Mouse (Mus musculus): ENCODE measurements around the gene Hbb-bs. TPM values are rescaled to one million over a fixed set of nuclear protein-coding genes. Genes with fewer than 3 reads are reported as not detected.
"Not testable (repeated sequence)": the region's sequence is repeated elsewhere in the genome, so short reads cannot be mapped to it uniquely, and the experiment has no call there.

Gene Hbb-bs
- polyA plus RNA-seq, 1 experiment from 2014 or later = 44,289 TPM

DNA sequence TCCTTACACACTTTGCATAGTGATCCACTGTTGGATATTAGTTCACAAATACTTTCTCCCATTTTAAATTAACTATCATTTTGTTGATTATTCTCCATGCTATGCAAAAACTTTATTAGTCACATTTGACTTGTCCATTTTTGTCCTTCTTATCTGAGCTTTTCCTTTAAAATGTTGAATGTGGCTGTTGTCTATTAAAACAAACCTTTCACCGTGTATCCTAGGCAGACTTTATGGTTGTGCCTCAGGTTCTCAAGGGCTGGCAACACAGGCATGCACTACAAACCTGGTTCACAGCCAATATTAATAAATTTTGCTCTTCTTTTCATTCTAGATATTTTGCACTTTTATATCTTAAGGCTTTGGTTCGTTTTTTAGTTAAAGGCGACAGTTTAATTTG is 17.1 kb downstream of the Hbb-bs start:
- no peak overlapping the region for H3K4me3 ChIP-seq
- no peaks in the 10 kb centered on the region for H3K27me3 ChIP-seq
- 70% methylated on average over 3 of the region's 3 CpGs for WGBS
- no peak overlapping the region for H3K9ac ChIP-seq
- H3K9me3 ChIP-seq (replicated peaks) = no peaks in the 10 kb centered on the region
- H3K4me2 ChIP-seq = no peak overlapping the region
- H3K4me1 ChIP-seq (replicated peaks) = no peaks in the 10 kb centered on the region
- no peak for ATAC-seq (replicated peaks; ENCODE audit: insufficient number of reproducible peaks, insufficient read depth, low FRiP score, low read depth)
- H3K36me3 ChIP-seq = no peaks in the 10 kb centered on the region
- no peak overlapping the region for H3K27ac ChIP-seq

DNA sequence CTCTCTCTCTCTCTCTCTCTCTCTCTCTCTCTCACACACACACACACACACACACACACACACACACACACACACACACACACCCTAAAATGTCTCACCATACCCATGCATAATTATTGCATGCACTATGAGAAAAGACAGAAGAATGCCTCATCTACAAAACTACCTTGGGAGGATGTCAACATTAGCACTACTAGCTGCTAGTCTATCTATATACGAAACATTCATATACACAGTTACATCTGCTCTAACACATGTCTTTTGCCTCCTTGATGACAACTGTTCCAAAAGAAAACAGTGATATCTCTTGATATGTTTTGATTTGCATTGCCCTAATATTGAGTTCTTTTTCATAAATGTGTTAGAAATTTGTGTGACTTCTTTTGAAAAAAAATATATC is 17.6 kb downstream of the Hbb-bs start:
- Histone ChIP-seq H3K4me2 (no peak overlapping the region), H3K27me3 (no peaks in the 10 kb centered on the region), H3K4me3 (no peak overlapping the region), H3K27ac (no peak overlapping the region), H3K4me1 (replicated peaks) (no peaks in the 10 kb centered on the region), H3K36me3 (no peaks in the 10 kb centered on the region), H3K9ac (no peak overlapping the region), H3K9me3 (replicated peaks) (no peaks in the 10 kb centered on the region)
- ATAC-seq (replicated peaks; ENCODE audit: insufficient number of reproducible peaks, insufficient read depth, low FRiP score, low read depth) = no peak
- WGBS = 71% methylated on average over 1 of the region's 1 CpGs

DNA sequence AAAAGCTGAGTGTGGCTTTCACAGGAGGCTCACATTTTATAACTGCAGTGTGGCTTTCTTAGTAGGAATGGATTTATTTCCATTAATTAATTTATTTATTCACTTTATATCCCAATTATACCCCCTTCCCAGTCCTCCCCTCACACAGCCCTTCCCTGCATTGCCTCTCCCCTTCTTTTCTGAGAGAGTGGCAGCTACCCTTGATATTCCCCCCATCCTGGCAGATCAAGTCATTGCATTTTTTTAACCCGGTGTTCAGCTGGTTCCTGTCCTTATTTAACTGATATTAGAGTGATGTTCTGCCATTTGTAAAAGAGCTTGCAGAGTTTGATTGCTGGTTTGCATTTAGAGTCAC is 18.1 kb downstream of the Hbb-bs start:
- H3K4me3 ChIP-seq = no peak overlapping the region
- H3K9ac ChIP-seq = no peak overlapping the region
- 43% methylated on average over 1 of the region's 1 CpGs for WGBS
- H3K9me3 ChIP-seq (replicated peaks) = no peaks in the 10 kb centered on the region
- H3K4me1 ChIP-seq (replicated peaks) = no peaks in the 10 kb centered on the region
- H3K36me3 ChIP-seq = no peaks in the 10 kb centered on the region
- no peak overlapping the region for H3K27ac ChIP-seq
- H3K27me3 ChIP-seq = no peaks in the 10 kb centered on the region
- H3K4me2 ChIP-seq = no peak overlapping the region
- ATAC-seq (replicated peaks; ENCODE audit: insufficient number of reproducible peaks, insufficient read depth, low FRiP score, low read depth) = no peak

DNA sequence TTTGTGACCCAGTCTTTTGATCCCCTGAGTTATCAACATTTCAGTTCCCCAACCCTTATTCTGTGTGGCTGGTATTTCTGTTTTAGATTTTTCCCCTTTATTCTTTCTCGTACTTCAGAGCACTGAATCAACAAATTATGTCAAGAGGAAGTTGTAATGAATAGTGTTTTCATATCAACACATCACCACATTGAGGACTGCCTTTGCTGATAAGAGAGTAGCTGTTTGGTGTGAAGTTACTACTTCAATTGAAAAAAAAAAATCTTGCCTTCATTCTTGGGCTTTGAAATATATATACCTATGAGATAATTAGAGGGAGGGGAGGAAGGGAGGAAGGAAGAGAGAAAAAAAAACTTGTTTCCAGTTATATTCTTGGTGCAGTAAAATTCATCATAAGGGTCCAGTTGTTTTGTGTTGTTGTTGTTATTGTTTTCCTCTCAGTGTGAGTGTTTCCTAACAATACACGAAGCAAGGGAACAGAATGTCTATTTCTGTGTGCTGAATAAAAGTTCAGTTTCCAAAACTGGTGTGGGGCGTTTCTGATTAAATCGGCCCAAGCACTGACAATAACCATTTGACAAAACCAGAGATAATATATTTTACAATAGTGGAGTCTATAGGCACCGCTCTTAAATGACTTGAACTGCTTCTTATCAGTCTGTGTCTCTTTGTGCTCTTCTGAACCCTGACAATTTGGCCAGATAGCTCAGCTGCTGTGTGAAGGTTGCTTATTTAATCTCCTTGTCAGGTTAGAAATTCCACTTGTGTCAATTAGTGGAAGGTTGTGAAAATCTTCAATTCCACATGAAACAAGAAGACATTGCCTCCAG is 18.7 kb downstream of the Hbb-bs start:
- Histone ChIP-seq H3K9me3 (replicated peaks) (no peaks in the 10 kb centered on the region), H3K9ac (no peak overlapping the region), H3K4me2 (no peak overlapping the region), H3K36me3 (no peaks in the 10 kb centered on the region), H3K27me3 (no peaks in the 10 kb centered on the region), H3K4me1 (replicated peaks) (no peaks in the 10 kb centered on the region), H3K27ac (no peak overlapping the region), H3K4me3 (no peak overlapping the region)
- ATAC-seq (replicated peaks; ENCODE audit: insufficient number of reproducible peaks, insufficient read depth, low FRiP score, low read depth) = no peak
- 31% methylated on average over 5 of the region's 5 CpGs for WGBS

DNA sequence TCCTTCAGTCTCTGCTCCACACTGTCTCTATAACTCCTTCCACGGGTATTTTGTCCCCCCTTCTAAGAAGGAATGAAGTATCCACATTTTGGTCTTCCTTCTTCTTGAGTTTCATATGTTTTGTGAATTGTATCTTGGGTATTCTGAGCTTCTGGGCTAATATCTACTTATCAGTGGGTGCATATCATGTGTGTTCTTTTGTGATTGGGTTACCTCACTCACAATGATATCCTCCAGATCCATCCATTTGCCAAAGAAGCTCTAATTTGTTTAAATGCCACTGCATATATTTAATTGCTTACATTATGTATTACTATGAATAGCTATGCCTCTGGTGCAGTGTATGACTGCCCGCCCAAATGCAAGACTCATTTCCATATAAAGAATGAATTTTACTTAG is 19.8 kb downstream of the Hbb-bs start:
- not testable (repeated sequence) for H3K27me3 ChIP-seq; H3K36me3 ChIP-seq; H3K4me2 ChIP-seq; H3K9ac ChIP-seq; H3K9me3 ChIP-seq (replicated peaks); H3K4me3 ChIP-seq; ATAC-seq (replicated peaks; ENCODE audit: insufficient number of reproducible peaks, insufficient read depth, low FRiP score, low read depth); H3K4me1 ChIP-seq (replicated peaks); H3K27ac ChIP-seq
- WGBS = 61% methylated on average over 2 of the region's 2 CpGs

DNA sequence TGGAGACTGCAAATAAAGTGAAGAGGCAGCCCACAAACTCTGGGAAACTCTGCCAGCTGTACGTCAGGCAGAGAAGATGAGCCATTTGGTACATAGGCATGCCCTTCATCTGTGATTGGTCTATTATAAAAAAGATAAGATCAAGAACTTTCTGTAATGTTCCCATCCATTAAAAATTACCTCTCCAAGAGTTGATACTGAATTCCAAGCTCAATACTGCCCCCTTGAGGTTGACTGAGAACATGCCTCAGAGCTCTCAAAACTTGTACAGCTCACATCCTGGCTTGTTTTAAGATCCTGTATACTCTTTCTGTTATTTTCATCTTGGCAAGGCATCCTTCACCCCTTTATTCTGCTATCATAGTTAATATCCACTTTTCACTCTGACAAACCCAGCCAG is 21.0 kb downstream of the Hbb-bs start:
- 67% methylated on average over 1 of the region's 1 CpGs for WGBS
- no peaks in the 10 kb centered on the region for H3K4me1 ChIP-seq (replicated peaks)
- no peak overlapping the region for H3K4me3 ChIP-seq
- no peaks in the 10 kb centered on the region for H3K9me3 ChIP-seq (replicated peaks)
- no peak overlapping the region for H3K4me2 ChIP-seq
- H3K27me3 ChIP-seq = no peaks in the 10 kb centered on the region
- ATAC-seq (replicated peaks; ENCODE audit: insufficient number of reproducible peaks, insufficient read depth, low FRiP score, low read depth) = no peak
- H3K9ac ChIP-seq = no peak overlapping the region
- no peak overlapping the region for H3K27ac ChIP-seq
- no peaks in the 10 kb centered on the region for H3K36me3 ChIP-seq

DNA sequence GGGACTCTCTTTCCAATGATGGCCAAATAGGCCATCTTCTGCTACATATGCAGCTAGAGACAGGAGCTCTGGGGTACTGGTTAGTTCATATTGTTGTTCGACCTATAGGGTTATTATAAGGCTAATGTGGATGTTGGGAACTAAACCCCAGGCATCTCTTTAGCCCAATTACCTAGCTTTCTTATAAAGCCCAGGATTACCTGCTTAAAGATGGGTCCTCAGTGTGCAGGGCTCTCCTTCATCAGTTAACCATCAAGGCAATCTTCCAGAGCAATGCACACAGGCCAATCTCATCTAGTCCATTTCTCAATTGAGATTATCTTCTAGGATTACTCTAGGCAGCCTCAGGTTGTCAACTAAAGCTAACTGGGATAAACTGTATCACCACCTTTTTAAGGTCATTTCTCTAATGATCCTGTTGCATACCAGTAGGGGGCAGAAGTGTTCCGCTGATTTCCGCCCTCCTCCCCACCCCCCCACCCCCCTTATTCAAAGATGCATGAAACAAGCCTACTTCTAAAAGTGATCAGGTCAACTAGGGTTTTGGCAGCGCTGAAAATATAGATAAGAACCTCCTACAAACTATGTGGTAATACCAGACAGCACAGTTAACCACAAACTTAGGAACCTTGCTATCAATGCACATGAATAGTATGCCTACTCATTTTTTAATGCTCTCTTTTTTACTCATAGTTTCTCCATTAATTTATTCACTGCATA is 35.1 kb downstream of the Hbb-bs start:
- Histone ChIP-seq H3K27me3 (no peaks in the 10 kb centered on the region), H3K4me3 (no peak overlapping the region), H3K4me1 (replicated peaks) (no peaks in the 10 kb centered on the region), H3K4me2 (no peak overlapping the region), H3K27ac (no peak overlapping the region), H3K9me3 (replicated peaks) (no peaks in the 10 kb centered on the region), H3K36me3 (no peaks in the 10 kb centered on the region), H3K9ac (no peak overlapping the region)
- ATAC-seq (replicated peaks; ENCODE audit: insufficient number of reproducible peaks, insufficient read depth, low FRiP score, low read depth) = no peak
- WGBS = 15% methylated on average over 4 of the region's 4 CpGs

DNA sequence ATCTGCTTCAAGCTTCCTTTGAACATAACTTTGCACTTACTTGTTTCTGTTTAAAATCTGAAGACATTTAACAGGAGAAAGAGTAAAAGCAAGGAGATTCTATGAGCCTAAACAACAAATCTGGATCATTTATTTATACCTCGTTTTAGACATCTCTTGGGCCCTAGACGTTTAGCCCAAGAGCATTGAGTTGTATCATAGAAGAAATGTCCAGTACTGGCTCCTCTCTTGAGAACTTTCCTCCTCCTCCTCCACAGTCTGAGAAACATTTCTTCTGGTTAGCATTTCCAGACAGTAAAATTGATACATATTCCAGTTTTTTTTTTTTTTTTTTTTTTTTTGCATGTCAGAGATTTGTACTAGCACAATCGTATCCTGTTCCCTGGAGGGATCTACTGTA is 36.2 kb downstream of the Hbb-bs start, which contains the start of gene Olfr67:
Olfr67 (minus strand) TSS at position 101 of the 400 bp plus-strand sequence.
- Histone ChIP-seq H3K9ac (no peak within 1 kb of the TSS), H3K9me3 (replicated peaks) (no peaks in the 10 kb centered on the region), H3K27ac (no peak within 1 kb of the TSS), H3K36me3 (no peaks in the 10 kb centered on the region), H3K27me3 (no peaks in the 10 kb centered on the region), H3K4me3 (no peak within 1 kb of the TSS), H3K4me2 (no peak within 1 kb of the TSS), H3K4me1 (replicated peaks) (no peaks in the 10 kb centered on the region)
- WGBS = 68% methylated on average over 3 of the region's 3 CpGs
- no peak for ATAC-seq (replicated peaks; ENCODE audit: insufficient number of reproducible peaks, insufficient read depth, low FRiP score, low read depth)

DNA sequence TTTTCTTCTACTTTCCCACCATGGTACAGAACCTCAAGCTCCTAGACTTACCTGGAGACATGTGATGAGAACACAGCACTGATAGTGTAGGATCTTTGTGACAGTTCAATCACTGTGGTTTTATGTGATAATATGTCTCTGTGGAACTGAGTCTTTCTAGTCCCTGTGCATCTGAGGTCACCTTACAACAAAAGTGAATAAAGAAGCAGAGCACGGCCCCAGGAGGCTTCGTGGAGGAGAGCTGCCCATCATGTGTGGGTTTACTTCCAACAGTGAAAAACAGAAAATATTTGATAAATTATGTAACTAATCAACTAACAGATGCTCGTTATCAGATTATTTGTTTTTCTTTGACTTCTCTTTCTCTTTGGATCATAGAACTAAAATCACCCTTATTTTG is 48.3 kb downstream of the Hbb-bs start, which contains the start of gene Olfr68:
Olfr68 (minus strand) TSS at position 101 of the 400 bp plus-strand sequence.
- H3K4me1 ChIP-seq (replicated peaks) = no peaks in the 10 kb centered on the region
- 68% methylated on average over 3 of the region's 3 CpGs for WGBS
- ATAC-seq (replicated peaks; ENCODE audit: insufficient number of reproducible peaks, insufficient read depth, low FRiP score, low read depth) = no peak

DNA sequence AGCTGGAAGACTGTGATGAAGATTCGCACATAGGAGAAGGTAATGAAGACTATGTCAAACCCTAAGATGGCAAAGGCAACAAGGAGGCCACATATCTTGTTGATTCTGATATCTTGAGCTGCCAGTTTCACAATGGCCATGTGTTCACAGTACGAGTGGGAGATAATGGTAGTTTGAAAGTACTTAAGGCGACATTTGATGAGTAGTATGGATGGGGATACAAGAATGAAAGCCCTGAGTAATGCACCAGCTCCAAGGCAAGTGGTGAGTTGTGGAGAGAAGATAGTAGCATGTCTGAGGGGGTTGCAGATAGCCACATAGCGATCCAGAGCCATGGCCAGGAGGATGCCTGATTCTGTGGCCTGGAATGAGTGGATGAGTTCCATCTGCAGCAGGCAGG is 50.2 kb downstream of the Hbb-bs start:
- H3K27me3 ChIP-seq; H3K36me3 ChIP-seq; H3K27ac ChIP-seq; H3K9me3 ChIP-seq (replicated peaks); H3K4me1 ChIP-seq (replicated peaks); H3K4me2 ChIP-seq; H3K9ac ChIP-seq; H3K4me3 ChIP-seq; ATAC-seq (replicated peaks; ENCODE audit: insufficient number of reproducible peaks, insufficient read depth, low FRiP score, low read depth): not testable (repeated sequence)
- whole genome bisulfite sequencing = 56% methylated on average over 4 of the region's 4 CpGs

More for the DNA sequence above, 48.3 kb downstream of the Hbb-bs start, which contains the start of gene Olfr68:
- Histone ChIP-seq H3K36me3 (no peaks in the 10 kb centered on the region), H3K9ac (no peak within 1 kb of the TSS), H3K27ac (no peak within 1 kb of the TSS), H3K4me2 (no peak within 1 kb of the TSS), H3K27me3 (no peaks in the 10 kb centered on the region), H3K4me3 (no peak within 1 kb of the TSS), H3K9me3 (replicated peaks) (no peaks in the 10 kb centered on the region)

Measured in heart, embryonic 15.5 days (tissue).